Mouse (Mus musculus) embryonic facial prominence, embryonic 12.5 days (tissue): ENCODE results near the gene Tbc1d10c. TPM values are rescaled to one million over a fixed set of nuclear protein-coding genes. Genes with fewer than 3 reads are reported as not detected.
A peak's percentile ranks its signal among the peaks of the same experiment; 100 is the strongest.

Source experiments
- ATAC-seq: fragments of 200-750 bp; cut with Nextera tagmentation; 2 replicates; pipeline ENCODE4 v1.8.0; 2017; ENCODE audit not compliant: insufficient number of reproducible peaks, insufficient read depth, low FRiP score, low TSS enrichment
- H3K27ac ChIP-seq: fragments of 300-500 bp; sonication (generic); 2 replicates; pipeline ENCODE4 v1.5.1; 2016; ENCODE audit warnings: mild to moderate bottlenecking
- H3K27me3 ChIP-seq: fragments of 300-500 bp; sonication (generic); 2 replicates; pipeline ENCODE4 v1.6.1; 2016; ENCODE audit warnings: mild to moderate bottlenecking, moderate library complexity
- H3K36me3 ChIP-seq: fragments of 300-500 bp; sonication (generic); 2 replicates; pipeline ENCODE4 v1.6.1; 2016; ENCODE audit warnings: mild to moderate bottlenecking
- H3K4me1 ChIP-seq: fragments of 300-500 bp; sonication (generic); 2 replicates; pipeline ENCODE4 v1.6.1; 2016
- H3K4me2 ChIP-seq: fragments of 300-500 bp; sonication (generic); replicated peaks from 2 replicates; pipeline ENCODE4 v1.6.1; 2016; ENCODE audit warnings: mild to moderate bottlenecking, moderate library complexity
- H3K4me3 ChIP-seq: fragments of 300-500 bp; sonication (generic); 2 replicates; pipeline ENCODE4 v1.5.1; 2016; ENCODE audit warnings: mild to moderate bottlenecking
- H3K9ac ChIP-seq: fragments of 300-500 bp; sonication (generic); 2 replicates; pipeline ENCODE4 v1.6.1; 2016; ENCODE audit warnings: mild to moderate bottlenecking, moderate library complexity
- H3K9me3 ChIP-seq: fragments of 300-500 bp; sonication (generic); 2 replicates; pipeline ENCODE4 v1.6.1; 2016; ENCODE audit warnings: mild to moderate bottlenecking, moderate library complexity
- whole genome bisulfite sequencing: fragments of 180-500 bp; shearing (Covaris S2); methylation state at CpG from one replicate; pipeline ENCODE4 v1.1.7; 2016; 5-methylcytosine and 5-hydroxymethylcytosine counted together
- polyA plus RNA-seq: library from polyadenylated mRNA; unstranded; fragments of >200 nt; fragmentation: Nextera tagmentation; extraction: Ambion mirVana; gene quantifications from 2 replicates; pipeline ENCODE4 v1.2.1, GENCODE M21; 2016

Tbc1d10c gene
- polyA plus RNA-seq, 1 experiment from 2014 or later, result 1.2 TPM

GRCm38 (mm10) chr19:4201291-4201909, 10.3 kb upstream of the Tbc1d10c start, which contains the start of gene Rad9a:
Gene Rad9a (minus strand): TSS chr19:4201662.
- Histone ChIP-seq H3K36me3 (peaks cover 26% of the 10 kb centered on the region), H3K4me2 (peak within 1 kb of the TSS; percentile 72), H3K27me3 (peaks cover 2% of the 10 kb centered on the region; the same call in 1 of the 2 replicates), H3K4me3 (peak within 1 kb of the TSS; percentile 70), H3K27ac (peak within 1 kb of the TSS; percentile 58), H3K9ac (peak within 1 kb of the TSS; percentile 76), H3K9me3 (no peaks in the 10 kb centered on the region), H3K4me1 (peaks cover 27% of the 10 kb centered on the region)
- under 1% methylated on average over 34 of the region's 34 CpGs for WGBS
- ATAC-seq, result peak; percentile 75

- Histone ChIP-seq H3K9ac (no peak overlapping the region), H3K9me3 (no peaks in the 10 kb centered on the region), H3K4me3 (no peak overlapping the region), H3K4me2 (no peak overlapping the region), H3K36me3 (peaks cover 61% of the 10 kb centered on the region), H3K4me1 (peaks cover 38% of the 10 kb centered on the region), H3K27me3 (no peaks in the 10 kb centered on the region), H3K27ac (no peak overlapping the region)
- 76% methylated on average over 3 of the region's 3 CpGs for WGBS
- no peak for ATAC-seq
Observed at GRCm38 (mm10) chr19:4197180-4197579, 6.1 kb upstream of the Tbc1d10c start.

- peak overlapping the region; percentile 12; the same call in 1 of the 2 replicates for H3K27ac ChIP-seq
- H3K9me3 ChIP-seq, result no peaks in the 10 kb centered on the region
- H3K4me2 ChIP-seq, result no peak overlapping the region
- peaks cover 36% of the 10 kb centered on the region for H3K4me1 ChIP-seq
- ATAC-seq, result no peak
- 25% methylated on average over 5 of the region's 5 CpGs for WGBS
- no peak overlapping the region for H3K4me3 ChIP-seq
- H3K36me3 ChIP-seq, result peaks cover 61% of the 10 kb centered on the region
- H3K27me3 ChIP-seq, result no peaks in the 10 kb centered on the region
- H3K9ac ChIP-seq, result no peak overlapping the region
Observed at GRCm38 (mm10) chr19:4196548-4196947, 5.5 kb upstream of the Tbc1d10c start.

- Histone ChIP-seq H3K9me3 (no peaks in the 10 kb centered on the region), H3K4me2 (no peak overlapping the region), H3K4me3 (no peak overlapping the region), H3K27ac (peak overlapping the region; percentile 12; the same call in 1 of the 2 replicates), H3K27me3 (no peaks in the 10 kb centered on the region), H3K36me3 (peaks cover 61% of the 10 kb centered on the region), H3K9ac (no peak overlapping the region), H3K4me1 (peaks cover 36% of the 10 kb centered on the region)
- no peak for ATAC-seq
- WGBS, result 60% methylated on average over 2 of the region's 2 CpGs
Observed at GRCm38 (mm10) chr19:4196048-4196447, 5.0 kb upstream of the Tbc1d10c start.

GRCm38 (mm10) chr19:4194776-4195650, 3.9 kb upstream of the Tbc1d10c start:
- H3K36me3 ChIP-seq, result peaks cover 56% of the 10 kb centered on the region
- H3K4me2 ChIP-seq, result no peak overlapping the region
- no peaks in the 10 kb centered on the region for H3K27me3 ChIP-seq
- H3K27ac ChIP-seq, result no peak overlapping the region
- H3K9ac ChIP-seq, result no peak overlapping the region
- no peaks in the 10 kb centered on the region for H3K9me3 ChIP-seq
- H3K4me1 ChIP-seq, result peaks cover 26% of the 10 kb centered on the region
- no peak overlapping the region for H3K4me3 ChIP-seq
- WGBS, result 82% methylated on average over 12 of the region's 12 CpGs
- ATAC-seq, result no peak

GRCm38 (mm10) chr19:4194021-4194724, 3.1 kb upstream of the Tbc1d10c start:
- 92% methylated on average over 8 of the region's 8 CpGs for WGBS
- Histone ChIP-seq H3K36me3 (peaks cover 53% of the 10 kb centered on the region), H3K9ac (no peak overlapping the region), H3K9me3 (no peaks in the 10 kb centered on the region), H3K27me3 (no peaks in the 10 kb centered on the region), H3K4me2 (peak overlapping the region; percentile 90; the same call in 1 of the 2 replicates), H3K27ac (no peak overlapping the region), H3K4me3 (no peak overlapping the region), H3K4me1 (peaks cover 23% of the 10 kb centered on the region)
- no peak for ATAC-seq

GRCm38 (mm10) chr19:4193129-4193528, 2.0 kb upstream of the Tbc1d10c start:
- peaks cover 50% of the 10 kb centered on the region for H3K36me3 ChIP-seq
- H3K9me3 ChIP-seq, result no peaks in the 10 kb centered on the region
- H3K9ac ChIP-seq, result peak overlapping the region; percentile 95
- H3K27ac ChIP-seq, result no peak overlapping the region
- H3K4me2 ChIP-seq, result peak overlapping the region; percentile 90
- peaks cover 23% of the 10 kb centered on the region for H3K4me1 ChIP-seq
- H3K4me3 ChIP-seq, result peak overlapping the region; percentile 68
- WGBS, result 69% methylated on average over 6 of the region's 6 CpGs
- ATAC-seq, result no peak
- no peaks in the 10 kb centered on the region for H3K27me3 ChIP-seq

GRCm38 (mm10) chr19:4192251-4192985, 1.3 kb upstream of the Tbc1d10c start:
- Histone ChIP-seq H3K4me2 (peak overlapping the region; percentile 90), H3K27ac (peak overlapping the region; percentile 96), H3K9me3 (no peaks in the 10 kb centered on the region), H3K4me3 (peak overlapping the region; percentile 68), H3K36me3 (peaks cover 45% of the 10 kb centered on the region), H3K9ac (peak overlapping the region; percentile 95), H3K27me3 (no peaks in the 10 kb centered on the region), H3K4me1 (peaks cover 23% of the 10 kb centered on the region)
- under 1% methylated on average over 51 of the region's 52 CpGs for WGBS
- no peak for ATAC-seq

- H3K9me3 ChIP-seq, result no peaks in the 10 kb centered on the region
- ATAC-seq, result peak; percentile 85
- H3K27ac ChIP-seq, result peak within 1 kb of the TSS; percentile 96
- H3K4me3 ChIP-seq, result peak within 1 kb of the TSS; percentile 68
- peak within 1 kb of the TSS; percentile 95 for H3K9ac ChIP-seq
- H3K4me2 ChIP-seq, result peak within 1 kb of the TSS; percentile 90
- no peaks in the 10 kb centered on the region for H3K27me3 ChIP-seq
- WGBS, result 8% methylated on average over 27 of the region's 47 CpGs
- peaks cover 38% of the 10 kb centered on the region for H3K36me3 ChIP-seq
- peaks cover 21% of the 10 kb centered on the region for H3K4me1 ChIP-seq
Observed at GRCm38 (mm10) chr19:4191528-4192250, 605 bp upstream of the Tbc1d10c start, which contains the start of gene Ppp1ca. Gene Ppp1ca (plus strand): TSS chr19:4192065.

GRCm38 (mm10) chr19:4189051-4189620, 1.9 kb downstream of the Tbc1d10c start:
- no peak overlapping the region for H3K9ac ChIP-seq
- ATAC-seq, result no peak
- 87% methylated on average over 12 of the region's 12 CpGs for WGBS
- no peaks in the 10 kb centered on the region for H3K9me3 ChIP-seq
- peaks cover 12% of the 10 kb centered on the region for H3K36me3 ChIP-seq
- H3K4me1 ChIP-seq, result peaks cover 26% of the 10 kb centered on the region
- H3K27me3 ChIP-seq, result no peaks in the 10 kb centered on the region
- H3K27ac ChIP-seq, result no peak overlapping the region
- H3K4me3 ChIP-seq, result no peak overlapping the region
- H3K4me2 ChIP-seq, result no peak overlapping the region
